Mouse (Mus musculus) neural tube, embryonic 13.5 days (tissue): ENCODE measurements at regions not wholly inside any gene's neighbourhood (a gene's known extent, or its start where the extent isn't known, plus 50 kb on each side); places are given as distances from the start of the nearest gene placed in this dataset.
A peak's percentile ranks its signal among the peaks of the same experiment; 100 is the strongest.

Source experiments
- ATAC-seq: fragments of 200-750 bp; cut with Nextera tagmentation; 2 replicates; pipeline ENCODE4 v1.8.0; 2017; ENCODE audit warnings: low read depth, mild to moderate bottlenecking, moderate TSS enrichment, moderate library complexity
- H3K27ac ChIP-seq: fragments of 300-500 bp; sonication (generic); replicated peaks from 2 replicates; pipeline ENCODE4 v1.5.1; 2015; ENCODE audit warnings: moderate library complexity, mild to moderate bottlenecking, inconsistent platforms
- H3K27me3 ChIP-seq: fragments of 300-500 bp; sonication (generic); 2 replicates; pipeline ENCODE4 v1.6.1; 2015; ENCODE audit warnings: mild to moderate bottlenecking, inconsistent platforms
- H3K36me3 ChIP-seq: fragments of 300-500 bp; sonication (generic); 2 replicates; pipeline ENCODE4 v1.6.1; 2015; ENCODE audit warnings: mild to moderate bottlenecking, inconsistent platforms
- H3K4me1 ChIP-seq: fragments of 300-500 bp; sonication (generic); replicated peaks from 2 replicates; pipeline ENCODE4 v1.6.1; 2015; ENCODE audit warnings: inconsistent platforms
- H3K4me2 ChIP-seq: fragments of 300-500 bp; sonication (generic); 2 replicates; pipeline ENCODE4 v1.6.1; 2015; ENCODE audit warnings: inconsistent platforms, mild to moderate bottlenecking, moderate library complexity
- H3K4me3 ChIP-seq: fragments of 300-500 bp; sonication (generic); 2 replicates; pipeline ENCODE4 v1.5.1; 2015; ENCODE audit warnings: mild to moderate bottlenecking, inconsistent platforms
- H3K9ac ChIP-seq: fragments of 300-500 bp; sonication (generic); 2 replicates; pipeline ENCODE4 v1.6.1; 2015; ENCODE audit warnings: moderate library complexity, mild to moderate bottlenecking, inconsistent platforms
- H3K9me3 ChIP-seq: fragments of 300-500 bp; sonication (generic); 2 replicates; pipeline ENCODE4 v1.6.1; 2016; ENCODE audit warnings: inconsistent platforms
- WGBS: fragments of 180-500 bp; shearing (Covaris S2); methylation state at CpG from one replicate; pipeline ENCODE4 v1.1.7; 2015; 5-methylcytosine and 5-hydroxymethylcytosine counted together

GRCm38 (mm10) chr12:32465371-32465770 is 86.9 kb downstream of the Ccdc71l start:
- 78% methylated on average over 6 of the region's 6 CpGs for WGBS
- no peaks in the 10 kb centered on the region for H3K9me3 ChIP-seq
- no peaks in the 10 kb centered on the region for H3K36me3 ChIP-seq
- no peak for ATAC-seq
- no peak overlapping the region for H3K27ac ChIP-seq
- H3K4me2 ChIP-seq, result no peak overlapping the region
- no peak overlapping the region for H3K4me3 ChIP-seq
- no peaks in the 10 kb centered on the region for H3K27me3 ChIP-seq
- H3K9ac ChIP-seq, result no peak overlapping the region
- H3K4me1 ChIP-seq, result no peaks in the 10 kb centered on the region

GRCm38 (mm10) chr12:32469863-32470262 is 91.4 kb downstream of the Ccdc71l start:
- H3K27ac ChIP-seq, result no peak overlapping the region
- no peaks in the 10 kb centered on the region for H3K36me3 ChIP-seq

GRCm38 (mm10) chr12:32479451-32479850 is 100.9 kb downstream of the Ccdc71l start:
- no peak overlapping the region for H3K4me2 ChIP-seq
- no peak overlapping the region for H3K27ac ChIP-seq
- H3K4me1 ChIP-seq, result no peaks in the 10 kb centered on the region
- no peaks in the 10 kb centered on the region for H3K9me3 ChIP-seq
- no peaks in the 10 kb centered on the region for H3K36me3 ChIP-seq
- no peaks in the 10 kb centered on the region for H3K27me3 ChIP-seq
- H3K9ac ChIP-seq, result no peak overlapping the region
- H3K4me3 ChIP-seq, result no peak overlapping the region
- WGBS, result 77% methylated on average over 3 of the region's 3 CpGs
- no peak for ATAC-seq

More at GRCm38 (mm10) chr12:32469863-32470262, 91.4 kb downstream of the Ccdc71l start:
- WGBS, result 83% methylated on average over 4 of the region's 4 CpGs
- Histone ChIP-seq H3K4me3 (no peak overlapping the region), H3K9ac (no peak overlapping the region), H3K4me2 (no peak overlapping the region), H3K27me3 (no peaks in the 10 kb centered on the region), H3K4me1 (no peaks in the 10 kb centered on the region), H3K9me3 (no peaks in the 10 kb centered on the region)
- ATAC-seq, result no peak

- Histone ChIP-seq H3K27ac (no peak overlapping the region), H3K9me3 (no peaks in the 10 kb centered on the region), H3K4me1 (no peaks in the 10 kb centered on the region), H3K36me3 (no peaks in the 10 kb centered on the region), H3K4me2 (no peak overlapping the region), H3K4me3 (no peak overlapping the region), H3K27me3 (no peaks in the 10 kb centered on the region), H3K9ac (no peak overlapping the region)
- ATAC-seq, result no peak
- WGBS, result 73% methylated on average over 5 of the region's 5 CpGs
Measured at GRCm38 (mm10) chr12:32480268-32480667, 101.8 kb downstream of the Ccdc71l start.

DNA sequence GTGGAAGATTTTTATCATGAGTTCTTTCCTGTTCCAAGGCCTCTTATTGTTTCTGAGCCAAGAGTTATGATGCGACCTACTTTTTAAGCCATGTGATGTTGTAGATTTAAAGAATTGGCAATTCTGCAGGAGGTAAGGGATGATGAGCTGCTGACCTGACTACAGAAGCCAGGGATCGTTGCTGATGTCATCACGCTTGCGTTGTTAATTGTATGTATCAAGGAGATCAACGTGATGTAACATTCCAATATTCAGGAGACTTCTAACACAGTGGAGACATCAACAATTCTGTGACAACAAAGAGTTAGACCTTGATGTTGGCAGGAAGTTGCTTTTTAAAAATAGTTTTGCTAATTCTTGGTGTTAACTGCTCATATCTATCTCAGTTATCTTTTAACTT is 102.5 kb downstream of the Ccdc71l start:
- Histone ChIP-seq H3K27me3 (no peaks in the 10 kb centered on the region), H3K27ac (no peak overlapping the region), H3K4me2 (no peak overlapping the region), H3K9ac (no peak overlapping the region), H3K4me3 (no peak overlapping the region), H3K9me3 (no peaks in the 10 kb centered on the region), H3K36me3 (no peaks in the 10 kb centered on the region), H3K4me1 (no peaks in the 10 kb centered on the region)
- 92% methylated on average over 5 of the region's 5 CpGs for WGBS
- no peak for ATAC-seq

DNA sequence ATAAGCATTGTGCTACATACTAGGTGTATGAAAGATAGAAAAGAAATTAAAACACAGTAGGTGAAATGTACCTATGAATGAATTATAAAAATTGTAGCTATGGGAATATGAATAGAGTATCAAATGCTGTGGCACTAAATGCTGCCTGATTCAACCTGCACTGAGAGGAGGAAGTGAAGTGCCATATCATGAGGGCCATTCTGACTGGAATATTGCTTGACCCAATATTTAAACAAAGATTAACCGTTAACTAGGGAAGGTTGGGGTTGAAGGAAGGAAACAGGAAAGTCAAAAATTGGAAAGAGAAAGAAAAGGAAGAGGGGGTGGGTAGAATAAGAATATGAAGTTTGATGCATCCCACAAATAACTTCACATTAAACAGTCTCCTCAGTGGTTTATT is 103.8 kb downstream of the Ccdc71l start:
- Histone ChIP-seq H3K4me2 (no peak overlapping the region), H3K4me1 (no peaks in the 10 kb centered on the region), H3K9me3 (no peaks in the 10 kb centered on the region), H3K36me3 (no peaks in the 10 kb centered on the region), H3K27ac (no peak overlapping the region), H3K9ac (no peak overlapping the region), H3K4me3 (no peak overlapping the region), H3K27me3 (no peaks in the 10 kb centered on the region)
- ATAC-seq, result no peak
- 66% methylated on average over 1 of the region's 1 CpGs for WGBS

GRCm38 (mm10) chr12:32482777-32483176 is 104.3 kb downstream of the Ccdc71l start:
- H3K9ac ChIP-seq, result no peak overlapping the region
- H3K4me2 ChIP-seq, result no peak overlapping the region
- H3K9me3 ChIP-seq, result no peaks in the 10 kb centered on the region
- H3K4me3 ChIP-seq, result no peak overlapping the region
- H3K27me3 ChIP-seq, result no peaks in the 10 kb centered on the region
- H3K36me3 ChIP-seq, result no peaks in the 10 kb centered on the region
- no peak overlapping the region for H3K27ac ChIP-seq
- no peak for ATAC-seq
- H3K4me1 ChIP-seq, result no peaks in the 10 kb centered on the region

DNA sequence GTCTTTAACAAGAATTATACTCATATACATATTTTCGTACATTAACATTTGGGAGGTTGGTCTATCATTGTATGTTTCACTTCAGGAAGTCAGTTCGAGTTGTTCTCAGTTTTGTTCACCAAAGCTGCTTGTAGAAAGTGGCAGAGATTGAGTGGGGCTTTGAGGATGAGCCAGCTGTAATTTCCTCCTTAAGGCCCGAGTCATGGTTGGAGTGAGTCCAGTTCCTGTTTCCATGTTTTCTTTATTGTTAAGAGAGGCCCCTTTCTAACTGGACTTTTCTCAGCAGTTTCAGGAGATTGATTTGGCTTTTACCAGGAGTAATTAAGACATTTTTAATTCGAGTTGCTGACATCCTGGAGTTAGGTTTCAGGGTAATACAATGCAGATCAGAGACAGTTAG is 107.7 kb downstream of the Ccdc71l start:
- 69% methylated on average over 4 of the region's 4 CpGs for WGBS
- H3K27me3 ChIP-seq, result no peaks in the 10 kb centered on the region
- no peak overlapping the region for H3K9ac ChIP-seq
- ATAC-seq, result no peak
- H3K9me3 ChIP-seq, result no peaks in the 10 kb centered on the region
- H3K4me2 ChIP-seq, result no peak overlapping the region
- no peaks in the 10 kb centered on the region for H3K4me1 ChIP-seq
- no peak overlapping the region for H3K4me3 ChIP-seq
- H3K27ac ChIP-seq, result no peak overlapping the region
- H3K36me3 ChIP-seq, result no peaks in the 10 kb centered on the region

DNA sequence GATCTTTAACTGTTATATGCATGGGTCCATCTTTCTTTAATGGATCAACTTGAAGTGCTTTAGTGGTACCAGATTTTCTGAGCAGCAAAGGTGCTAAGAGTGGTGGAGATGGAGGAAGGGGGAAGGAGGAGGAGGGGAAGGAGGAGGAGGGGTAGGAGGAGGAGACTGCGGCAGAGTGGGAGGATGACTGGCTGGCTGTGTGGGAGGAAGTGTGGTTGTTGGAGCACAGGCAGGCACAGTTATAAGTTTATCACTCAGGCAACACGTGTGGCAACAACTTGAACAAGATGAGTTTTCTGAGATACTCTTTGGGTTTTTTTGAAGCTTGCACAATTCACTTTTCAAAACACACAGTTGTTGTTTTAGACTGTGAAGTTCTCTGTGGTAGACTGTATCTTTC is 108.2 kb downstream of the Ccdc71l start:
- H3K27me3 ChIP-seq, result no peaks in the 10 kb centered on the region
- 49% methylated on average over 2 of the region's 2 CpGs for WGBS
- H3K27ac ChIP-seq, result no peak overlapping the region
- H3K36me3 ChIP-seq, result no peaks in the 10 kb centered on the region
- no peaks in the 10 kb centered on the region for H3K9me3 ChIP-seq
- H3K4me3 ChIP-seq, result no peak overlapping the region
- no peak overlapping the region for H3K9ac ChIP-seq
- no peaks in the 10 kb centered on the region for H3K4me1 ChIP-seq
- no peak for ATAC-seq
- H3K4me2 ChIP-seq, result no peak overlapping the region

DNA sequence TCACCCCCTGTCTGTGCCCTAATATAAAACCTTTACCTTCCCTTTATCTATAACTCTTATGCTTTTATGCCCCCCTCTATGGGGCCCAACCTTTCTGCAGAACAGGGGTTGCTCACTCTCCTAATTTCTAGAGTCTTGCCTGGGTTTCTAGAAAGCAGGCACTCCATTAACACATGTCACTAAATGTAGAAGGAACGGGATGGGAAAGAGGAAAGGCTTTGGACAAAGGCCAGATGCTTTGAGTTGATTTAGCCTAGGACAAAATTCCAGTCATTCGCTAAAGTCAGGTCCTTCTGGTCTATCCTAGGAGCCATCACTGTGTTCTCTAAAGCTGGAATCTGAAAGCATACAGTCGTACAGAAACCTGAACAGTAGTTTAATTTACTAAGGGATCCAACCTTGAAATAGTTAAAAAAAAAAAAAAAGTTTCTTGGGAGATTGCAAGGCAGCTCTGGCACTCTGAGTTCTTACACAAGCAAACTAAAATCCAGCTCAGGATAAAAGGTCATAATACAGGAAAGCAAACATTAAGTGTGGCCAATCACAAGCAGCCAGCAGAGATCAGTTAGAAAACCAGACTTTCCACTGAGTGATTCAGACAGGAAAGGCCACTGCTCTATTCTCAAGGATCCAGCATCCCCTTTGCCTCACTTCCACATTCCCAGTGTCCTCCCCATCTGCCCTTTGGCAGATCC is 109.5 kb downstream of the Ccdc71l start:
- no peak overlapping the region for H3K9ac ChIP-seq
- no peak overlapping the region for H3K4me3 ChIP-seq
- 76% methylated on average over 3 of the region's 3 CpGs for WGBS
- H3K9me3 ChIP-seq, result no peaks in the 10 kb centered on the region
- no peaks in the 10 kb centered on the region for H3K36me3 ChIP-seq
- H3K27me3 ChIP-seq, result no peaks in the 10 kb centered on the region
- no peak for ATAC-seq
- H3K4me2 ChIP-seq, result no peak overlapping the region
- H3K27ac ChIP-seq, result no peak overlapping the region
- no peaks in the 10 kb centered on the region for H3K4me1 ChIP-seq

GRCm38 (mm10) chr12:32488578-32488892 is 110.0 kb downstream of the Ccdc71l start:
- Histone ChIP-seq H3K9me3 (no peaks in the 10 kb centered on the region), H3K4me2 (no peak overlapping the region)
- 58% methylated on average over 1 of the region's 1 CpGs for WGBS

GRCm38 (mm10) chr12:32489415-32490139 is 111.1 kb downstream of the Ccdc71l start:
- peak; percentile 71; the same call in 1 of the 2 replicates for ATAC-seq
- Histone ChIP-seq H3K27ac (no peak overlapping the region), H3K9ac (no peak overlapping the region), H3K27me3 (no peaks in the 10 kb centered on the region), H3K9me3 (no peaks in the 10 kb centered on the region), H3K4me2 (peak overlapping the region; percentile 16; the same call in 1 of the 2 replicates), H3K4me3 (no peak overlapping the region), H3K36me3 (no peaks in the 10 kb centered on the region), H3K4me1 (no peaks in the 10 kb centered on the region)

More at GRCm38 (mm10) chr12:32488578-32488892, 110.0 kb downstream of the Ccdc71l start:
- Histone ChIP-seq H3K27ac (no peak overlapping the region), H3K4me1 (no peaks in the 10 kb centered on the region), H3K36me3 (no peaks in the 10 kb centered on the region), H3K27me3 (no peaks in the 10 kb centered on the region), H3K9ac (no peak overlapping the region), H3K4me3 (no peak overlapping the region)
- ATAC-seq, result no peak

DNA sequence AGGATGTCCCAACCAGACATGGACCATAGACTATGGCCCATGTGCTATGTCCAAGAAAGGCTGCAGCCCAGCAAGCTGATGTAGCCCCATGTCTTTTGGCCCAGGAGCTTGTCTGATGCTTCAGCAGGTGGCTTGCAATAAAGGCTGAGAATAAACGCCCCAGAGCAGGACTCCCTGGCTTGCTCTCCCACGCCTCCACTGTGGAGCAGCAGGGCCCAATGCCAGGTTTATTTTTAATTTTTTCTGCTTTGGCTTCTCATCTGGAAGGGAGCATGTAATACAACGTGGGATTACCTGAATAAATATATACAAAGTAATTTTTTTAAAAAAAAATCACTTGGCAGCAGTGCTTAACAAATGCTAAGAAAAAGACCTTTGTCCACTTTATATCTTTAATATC is 125.7 kb downstream of the Ccdc71l start:
- Histone ChIP-seq H3K4me1 (no peaks in the 10 kb centered on the region), H3K27ac (no peak overlapping the region), H3K9me3 (no peaks in the 10 kb centered on the region), H3K4me2 (no peak overlapping the region), H3K9ac (no peak overlapping the region), H3K36me3 (no peaks in the 10 kb centered on the region), H3K27me3 (no peaks in the 10 kb centered on the region), H3K4me3 (no peak overlapping the region)
- 70% methylated on average over 3 of the region's 3 CpGs for WGBS
- ATAC-seq, result no peak
